Mouse (Mus musculus): ENCODE data around the gene AC140267.1. TPM values are rescaled to one million over a fixed set of nuclear protein-coding genes. Genes with fewer than 3 reads are reported as not detected.

Gene AC140267.1
- 2.3 TPM in 1 of 2 replicates, not detected in the other for polyA plus RNA-seq (2015; fragmentation: Nextera tagmentation; extraction: Ambion mirVana)

- 0 out of 2 replicates have a peak within 1 kb of the TSS, but pooled peaks have one; percentile 12 for H3K27ac ChIP-seq
Measured at GRCm38 (mm10) chr15:80235535-80235934, at the start of gene AC140267.1. Gene AC140267.1 (plus strand): TSS chr15:80235835.

DNA sequence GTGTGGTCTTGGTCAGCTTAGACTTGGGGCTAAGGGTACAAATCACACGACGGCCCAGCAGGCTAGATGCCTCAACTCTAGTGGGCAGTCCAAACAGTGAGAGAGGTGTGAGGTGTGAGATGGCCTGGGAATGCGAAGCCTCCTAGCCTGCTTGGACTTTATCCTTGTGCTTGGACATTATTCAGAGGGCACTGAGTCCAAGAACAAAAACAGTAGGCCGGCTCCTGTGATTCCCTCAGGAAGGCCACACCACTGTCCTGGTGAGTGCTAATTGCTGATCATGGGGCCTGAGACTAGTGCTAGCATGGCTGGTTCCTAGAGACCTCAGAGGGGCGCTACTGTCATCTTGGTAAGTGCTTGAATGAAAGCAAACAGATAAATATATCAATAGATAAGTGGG, 46.7 kb upstream of the AC140267.1 start:
- Histone ChIP-seq H3K4me3 (no peak overlapping the region), H3K27me3 (replicated peaks) (no peaks in the 10 kb centered on the region), H3K4me2 (no peak overlapping the region), H3K4me1 (peaks cover 11% of the 10 kb centered on the region), H3K36me3 (replicated peaks) (no peaks in the 10 kb centered on the region), H3K9ac (no peak overlapping the region), H3K9me3 (no peaks in the 10 kb centered on the region), H3K27ac (no peak overlapping the region)
- ATAC-seq (replicated peaks): no peak
- 87% methylated on average over 5 of the region's 5 CpGs for WGBS

More at GRCm38 (mm10) chr15:80235535-80235934, at the start of gene AC140267.1:
- ATAC-seq (replicated peaks): no peak
- Histone ChIP-seq H3K4me3 (peak within 1 kb of the TSS; percentile 93), H3K9me3 (no peaks in the 10 kb centered on the region), H3K36me3 (replicated peaks) (peaks cover 28% of the 10 kb centered on the region), H3K4me1 (peaks cover 18% of the 10 kb centered on the region), H3K9ac (peak within 1 kb of the TSS; percentile 86; the same call in 1 of the 2 replicates), H3K4me2 (peak within 1 kb of the TSS; percentile 68), H3K27me3 (replicated peaks) (no peaks in the 10 kb centered on the region)
- WGBS: 93% methylated on average over 9 of the region's 9 CpGs

DNA sequence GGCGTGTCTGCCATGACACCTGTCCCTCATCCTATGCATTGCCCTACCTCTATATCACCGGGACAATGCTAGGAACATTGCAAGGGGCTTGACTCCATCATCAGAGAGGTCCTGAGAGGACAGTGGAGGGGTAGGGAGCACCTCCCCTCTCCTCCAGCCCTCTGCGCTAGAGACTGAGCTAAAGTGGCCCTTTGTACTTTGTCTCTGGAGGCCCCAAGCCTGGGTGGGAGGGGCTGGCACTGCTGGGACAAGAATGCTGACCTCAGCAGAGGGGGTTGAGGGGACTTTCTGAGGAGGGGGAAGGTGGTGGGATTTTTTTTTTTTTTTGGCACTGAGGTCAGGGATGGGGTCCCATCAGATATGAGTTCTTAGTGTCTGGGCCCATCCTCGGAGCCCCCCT, 45.6 kb upstream of the AC140267.1 start:
- H3K4me2 ChIP-seq: no peak overlapping the region
- no peak for ATAC-seq (replicated peaks)
- WGBS: 81% methylated on average over 4 of the region's 4 CpGs

DNA sequence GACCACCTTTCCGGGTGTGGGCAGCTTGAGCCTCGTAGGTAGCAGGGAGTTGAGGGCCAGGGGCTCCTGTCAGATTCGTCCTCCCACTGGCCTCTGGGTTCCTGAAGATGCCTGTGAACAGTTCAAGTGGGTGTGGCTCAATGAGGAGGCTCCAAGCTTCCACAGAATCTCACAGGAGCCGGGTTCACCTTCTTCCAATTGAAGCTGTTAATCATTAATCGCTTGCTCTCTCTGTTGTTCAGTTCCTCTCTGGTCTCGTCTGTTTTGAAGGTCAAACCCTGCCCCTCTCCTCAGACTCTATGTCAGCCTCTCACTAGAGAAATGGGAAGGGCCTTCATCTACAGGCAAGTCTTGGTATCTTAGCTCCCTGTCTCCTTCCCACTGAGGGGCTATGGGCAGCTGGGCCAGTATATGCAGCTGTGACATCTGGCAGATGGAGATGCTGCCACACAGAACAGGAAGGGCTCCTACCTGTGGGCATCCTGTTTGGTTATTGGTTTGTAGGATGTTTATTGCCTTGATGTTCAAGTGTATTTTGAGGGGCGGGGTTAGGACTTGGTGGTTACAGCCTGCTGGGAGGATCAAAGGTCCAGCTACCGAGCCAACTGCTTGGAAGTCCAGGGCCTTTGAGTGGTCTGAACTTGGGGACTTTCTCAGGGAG, 43.9 kb upstream of the AC140267.1 start:
- ATAC-seq (replicated peaks): no peak
- Histone ChIP-seq H3K4me1 (peaks cover 12% of the 10 kb centered on the region), H3K27ac (no peak overlapping the region), H3K9me3 (no peaks in the 10 kb centered on the region), H3K9ac (no peak overlapping the region), H3K4me3 (no peak overlapping the region), H3K27me3 (replicated peaks) (no peaks in the 10 kb centered on the region), H3K4me2 (no peak overlapping the region), H3K36me3 (replicated peaks) (no peaks in the 10 kb centered on the region)
- WGBS: 84% methylated on average over 8 of the region's 8 CpGs

More for the DNA sequence above, 45.6 kb upstream of the AC140267.1 start:
- Histone ChIP-seq H3K4me1 (peaks cover 14% of the 10 kb centered on the region), H3K36me3 (replicated peaks) (no peaks in the 10 kb centered on the region), H3K27me3 (replicated peaks) (no peaks in the 10 kb centered on the region), H3K9me3 (no peaks in the 10 kb centered on the region), H3K27ac (no peak overlapping the region), H3K9ac (no peak overlapping the region), H3K4me3 (no peak overlapping the region)

- H3K9ac ChIP-seq: no peak overlapping the region
- no peaks in the 10 kb centered on the region for H3K9me3 ChIP-seq
- H3K4me1 ChIP-seq: peaks cover 12% of the 10 kb centered on the region
- no peaks in the 10 kb centered on the region for H3K27me3 ChIP-seq (replicated peaks)
- H3K27ac ChIP-seq: no peak overlapping the region
- ATAC-seq (replicated peaks): no peak
- no peak overlapping the region for H3K4me3 ChIP-seq
- H3K36me3 ChIP-seq (replicated peaks): no peaks in the 10 kb centered on the region
- WGBS: 81% methylated on average over 6 of the region's 6 CpGs
- H3K4me2 ChIP-seq: no peak overlapping the region
Measured at GRCm38 (mm10) chr15:80192246-80192585, 43.4 kb upstream of the AC140267.1 start.

DNA sequence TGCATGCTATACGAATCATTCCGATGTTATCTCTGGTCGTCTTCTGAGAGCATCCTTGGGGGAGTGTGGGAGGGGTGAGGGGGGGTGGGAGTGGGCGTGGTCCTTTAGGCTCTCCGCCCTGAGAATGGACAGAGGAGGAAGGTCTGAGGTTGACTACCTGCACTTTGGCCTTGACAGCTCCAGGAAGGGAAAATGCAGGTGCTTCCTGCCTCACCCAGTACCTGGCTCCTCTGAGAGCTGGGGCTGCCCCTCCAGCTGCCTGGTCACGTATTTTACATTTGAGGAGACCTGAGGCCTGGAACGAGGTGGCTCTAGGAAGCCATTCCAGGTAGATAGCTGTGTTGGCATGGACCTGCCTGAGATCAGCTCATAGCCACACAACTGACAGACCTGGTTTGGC, 42.8 kb upstream of the AC140267.1 start:
- no peak for ATAC-seq (replicated peaks)
- peaks cover 12% of the 10 kb centered on the region for H3K4me1 ChIP-seq
- H3K27me3 ChIP-seq (replicated peaks): no peaks in the 10 kb centered on the region
- H3K9ac ChIP-seq: no peak overlapping the region
- no peaks in the 10 kb centered on the region for H3K36me3 ChIP-seq (replicated peaks)
- WGBS: 84% methylated on average over 7 of the region's 7 CpGs
- no peak overlapping the region for H3K27ac ChIP-seq
- no peak overlapping the region for H3K4me2 ChIP-seq
- H3K9me3 ChIP-seq: no peaks in the 10 kb centered on the region
- H3K4me3 ChIP-seq: no peak overlapping the region

- H3K9ac ChIP-seq: no peak overlapping the region
- no peaks in the 10 kb centered on the region for H3K9me3 ChIP-seq
- H3K27me3 ChIP-seq (replicated peaks): no peaks in the 10 kb centered on the region
- H3K4me2 ChIP-seq: no peak overlapping the region
- no peak overlapping the region for H3K27ac ChIP-seq
- H3K4me3 ChIP-seq: no peak overlapping the region
- H3K4me1 ChIP-seq: no peaks in the 10 kb centered on the region
- H3K36me3 ChIP-seq (replicated peaks): no peaks in the 10 kb centered on the region
- no peak for ATAC-seq (replicated peaks)
- 70% methylated on average over 2 of the region's 2 CpGs for WGBS
Measured at GRCm38 (mm10) chr15:80199556-80199955, 36.1 kb upstream of the AC140267.1 start.

DNA sequence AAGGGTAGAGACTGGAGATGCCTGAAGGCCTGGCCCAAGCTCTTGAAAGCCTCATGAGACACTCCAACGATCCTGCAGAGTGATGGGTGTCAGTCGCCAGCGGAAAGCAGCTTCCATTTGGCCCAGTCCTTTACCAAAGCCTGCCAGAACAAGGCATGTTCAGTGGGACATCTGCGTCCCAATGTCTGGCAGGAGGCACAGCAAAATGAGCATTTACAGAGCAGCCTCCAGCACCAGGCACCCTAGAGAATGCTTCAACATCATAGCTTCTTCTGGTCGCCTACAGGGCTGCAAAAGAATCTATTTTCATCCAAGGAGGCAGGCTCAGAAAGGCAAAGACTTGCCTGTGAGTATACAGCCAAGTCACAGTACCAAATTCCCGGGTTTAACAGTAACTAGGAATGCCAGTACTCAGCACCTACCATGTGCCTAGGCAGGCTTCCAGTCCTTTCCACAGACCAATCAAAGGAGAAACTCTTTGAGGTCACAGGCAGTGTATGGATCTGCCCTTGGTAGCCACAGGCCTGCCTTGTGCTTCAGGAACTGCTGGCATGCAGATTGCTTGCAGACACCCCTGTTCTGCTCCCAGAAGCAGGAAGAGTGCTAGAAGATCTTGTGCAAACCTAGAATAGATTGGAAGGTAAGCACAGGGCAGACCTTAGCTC, 33.4 kb upstream of the AC140267.1 start:
- H3K27me3 ChIP-seq (replicated peaks): no peaks in the 10 kb centered on the region
- H3K9me3 ChIP-seq: no peaks in the 10 kb centered on the region
- no peak for ATAC-seq (replicated peaks)
- no peaks in the 10 kb centered on the region for H3K36me3 ChIP-seq (replicated peaks)
- 87% methylated on average over 6 of the region's 6 CpGs for WGBS
- H3K27ac ChIP-seq: no peak overlapping the region
- H3K4me3 ChIP-seq: no peak overlapping the region
- H3K4me2 ChIP-seq: no peak overlapping the region
- H3K9ac ChIP-seq: no peak overlapping the region
- H3K4me1 ChIP-seq: no peaks in the 10 kb centered on the region

- Histone ChIP-seq H3K27me3 (replicated peaks) (no peaks in the 10 kb centered on the region), H3K4me3 (no peak overlapping the region), H3K9me3 (no peaks in the 10 kb centered on the region), H3K9ac (no peak overlapping the region), H3K27ac (no peak overlapping the region), H3K4me2 (no peak overlapping the region), H3K4me1 (no peaks in the 10 kb centered on the region), H3K36me3 (replicated peaks) (no peaks in the 10 kb centered on the region)
- ATAC-seq (replicated peaks): no peak
- WGBS: 38% methylated on average over 4 of the region's 4 CpGs
Measured at GRCm38 (mm10) chr15:80203406-80203805, 32.2 kb upstream of the AC140267.1 start.

DNA sequence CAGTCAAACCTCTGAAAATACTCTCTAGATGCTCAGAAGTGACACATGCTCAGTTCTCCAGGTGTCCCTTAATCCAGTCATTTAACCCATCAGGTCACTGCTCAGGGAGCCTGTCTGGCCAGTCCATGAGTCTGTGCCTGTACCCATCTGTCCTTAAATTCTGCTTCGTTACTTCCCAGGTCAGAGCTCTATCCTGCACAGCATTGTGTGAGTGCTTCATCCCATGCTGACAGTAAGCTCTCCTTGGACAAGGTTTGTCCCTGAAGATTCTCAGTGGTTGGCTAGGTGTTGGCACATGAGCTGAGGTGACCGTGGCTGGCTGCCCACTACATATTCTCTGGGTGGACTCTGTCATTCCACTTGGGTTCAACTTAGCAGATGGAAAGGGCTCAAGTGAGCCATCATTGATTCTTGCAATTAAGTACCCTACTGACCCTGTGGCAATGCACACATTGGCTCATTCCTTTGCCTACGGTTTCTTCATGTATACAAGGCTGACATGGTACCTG, 29.5 kb upstream of the AC140267.1 start:
- Histone ChIP-seq H3K4me3 (no peak overlapping the region), H3K4me1 (no peaks in the 10 kb centered on the region), H3K36me3 (replicated peaks) (peaks cover 3% of the 10 kb centered on the region; the same call in 1 of the 2 replicates), H3K4me2 (no peak overlapping the region), H3K9me3 (no peaks in the 10 kb centered on the region), H3K27ac (no peak overlapping the region), H3K27me3 (replicated peaks) (no peaks in the 10 kb centered on the region), H3K9ac (no peak overlapping the region)
- ATAC-seq (replicated peaks): no peak
- WGBS: 95% methylated on average over 3 of the region's 3 CpGs

DNA sequence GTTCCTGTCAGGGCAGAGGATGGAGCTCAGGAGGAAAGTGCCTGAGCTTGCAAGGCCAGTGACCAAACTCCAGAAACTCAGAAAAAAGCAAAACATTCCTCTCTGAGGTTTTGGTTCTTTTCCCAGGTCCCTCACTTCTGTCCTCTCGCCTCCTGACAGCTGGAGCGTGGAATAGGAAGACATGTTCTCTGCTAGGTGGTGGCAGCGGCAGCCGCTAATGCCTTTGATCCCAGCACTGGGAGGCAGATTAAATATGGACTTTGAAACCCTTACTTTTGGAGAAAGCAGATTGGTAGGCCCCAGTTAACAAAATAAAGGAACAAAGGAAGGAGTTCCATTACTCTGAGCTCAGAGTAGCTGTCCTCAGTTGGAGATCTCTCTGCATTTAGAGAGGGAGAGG, 27.2 kb upstream of the AC140267.1 start:
- Histone ChIP-seq H3K4me3 (no peak overlapping the region), H3K27me3 (replicated peaks) (no peaks in the 10 kb centered on the region), H3K4me2 (no peak overlapping the region), H3K4me1 (no peaks in the 10 kb centered on the region), H3K27ac (no peak overlapping the region), H3K9ac (no peak overlapping the region), H3K36me3 (replicated peaks) (peaks cover 12% of the 10 kb centered on the region), H3K9me3 (no peaks in the 10 kb centered on the region)
- ATAC-seq (replicated peaks): no peak
- 14% methylated on average over 4 of the region's 4 CpGs for WGBS

DNA sequence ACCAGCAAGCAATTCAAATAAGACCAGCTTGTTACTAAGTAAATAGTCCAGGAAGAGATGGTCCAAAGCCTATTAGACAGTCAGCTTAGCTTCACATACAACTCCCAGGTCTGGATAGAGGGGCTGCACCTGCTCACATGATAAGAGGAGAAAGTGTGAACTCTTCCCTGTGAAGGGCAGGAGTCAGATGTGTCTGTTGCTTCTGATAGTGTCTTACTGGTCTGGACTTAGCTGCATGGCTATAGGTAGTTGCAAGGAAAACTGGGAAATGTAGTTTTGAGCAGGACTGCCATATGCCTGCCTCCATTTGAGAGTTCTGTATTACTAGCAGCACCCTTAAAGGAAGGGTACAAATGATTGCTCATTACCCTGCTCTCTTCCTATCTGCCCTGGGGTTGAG, 21.9 kb upstream of the AC140267.1 start:
- H3K4me1 ChIP-seq: no peaks in the 10 kb centered on the region
- H3K9me3 ChIP-seq: no peaks in the 10 kb centered on the region
- H3K27me3 ChIP-seq (replicated peaks): no peaks in the 10 kb centered on the region
- H3K4me2 ChIP-seq: no peak overlapping the region
- no peak overlapping the region for H3K9ac ChIP-seq
- H3K4me3 ChIP-seq: no peak overlapping the region
- H3K36me3 ChIP-seq (replicated peaks): peaks cover 12% of the 10 kb centered on the region
- ATAC-seq (replicated peaks): no peak
- no peak overlapping the region for H3K27ac ChIP-seq
